Comparison of ENCODE assay signal across 8 mouse cellular contexts in the genomic region with DNA sequence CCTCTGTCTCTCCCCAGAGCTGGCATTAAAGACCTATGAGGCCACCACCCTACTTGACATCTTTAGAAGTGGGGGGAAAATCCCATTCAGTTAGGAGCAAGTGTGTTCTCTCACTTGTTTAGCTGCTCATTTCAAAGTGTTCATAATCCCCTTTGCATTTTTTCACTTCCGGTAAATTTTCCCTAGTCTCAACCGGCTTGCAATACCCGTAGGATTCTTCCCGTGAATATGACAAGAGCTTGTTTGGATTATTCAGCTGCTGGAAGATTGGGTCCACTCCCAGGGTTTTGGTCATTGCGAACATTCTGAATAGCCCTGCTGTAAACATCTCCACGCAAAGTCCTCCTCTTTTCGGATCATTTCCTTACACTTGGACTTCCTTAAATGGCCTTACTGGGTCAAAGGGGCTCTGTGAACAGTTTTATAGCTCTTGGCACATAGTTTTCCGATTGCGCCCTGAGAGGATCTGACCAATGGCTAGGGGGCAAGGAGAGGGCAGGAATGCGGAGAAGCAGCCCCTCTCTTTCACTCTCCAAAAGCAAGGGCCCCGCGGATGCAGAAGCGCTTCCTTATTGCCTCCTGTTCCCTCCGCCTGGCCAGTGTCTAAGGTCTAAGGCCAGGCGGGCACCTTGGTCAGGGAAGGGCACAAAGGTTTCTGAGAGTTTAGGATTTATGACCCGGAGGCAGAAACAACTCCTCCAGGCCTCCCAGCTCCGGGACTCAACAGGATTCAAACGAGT. TPM values are rescaled to one million over a fixed set of nuclear protein-coding genes. Genes with fewer than 3 reads are reported as not detected.
DNase-seq lines count a peak whose midpoint lies in the region; ATAC-seq and TF ChIP-seq lines count a peak whose summit lies in the region.

No protein-coding gene starts in this region.

- ATAC-seq in erythroblast, adult 5-6 weeks (replicated peaks; ENCODE audit: low FRiP score, poor library complexity, severe bottlenecking), result no peak
- no peak for ATAC-seq in forebrain, embryonic 15.5 days (replicated peaks)
- ATAC-seq in limb, embryonic 15.5 days (ENCODE audit: insufficient number of reproducible peaks, low FRiP score, low TSS enrichment, low read depth), result no peak

- no peak for DNase-seq in cerebellum, postnatal 36 days
- DNase-seq in adrenal gland, adult 18-20 months (ENCODE audit: low spot score in 2 of 2), result no peak

- H3K36me3 ChIP-seq in erythroblast, embryonic 14.5 days (ENCODE audit: control insufficient read depth), result no peaks in the 10 kb centered on the region; the same call in 1 of the 2 replicates
- no peaks in the 10 kb centered on the region for H3K36me3 ChIP-seq in E14TG2a.4 (ENCODE audit: insufficient read depth, low read length)
- no peaks in the 10 kb centered on the region for H3K36me3 ChIP-seq in forebrain, embryonic 15.5 days
- H3K36me3 ChIP-seq in limb, embryonic 15.5 days, result no peaks in the 10 kb centered on the region
- H3K36me3 ChIP-seq in myocyte (ENCODE audit: control insufficient read depth, insufficient read depth), result no peaks in the 10 kb centered on the region

- H3K4me1 ChIP-seq in erythroblast, embryonic 14.5 days (ENCODE audit: control insufficient read depth), result peaks cover 42% of the 10 kb centered on the region
- peaks cover 47% of the 10 kb centered on the region for H3K4me1 ChIP-seq in E14TG2a.4 (replicated peaks; ENCODE audit: low read depth, low read length)
- H3K4me1 ChIP-seq in forebrain, embryonic 15.5 days, result peaks cover 36% of the 10 kb centered on the region
- H3K4me1 ChIP-seq in limb, embryonic 15.5 days, result peaks cover 19% of the 10 kb centered on the region

- H3K27me3 ChIP-seq in erythroblast, embryonic 14.5 days (ENCODE audit: control insufficient read depth), result peaks cover 18% of the 10 kb centered on the region
- peaks cover 19% of the 10 kb centered on the region for H3K27me3 ChIP-seq in E14TG2a.4 (ENCODE audit: insufficient read depth, low read length)
- H3K27me3 ChIP-seq in forebrain, embryonic 15.5 days, result no peaks in the 10 kb centered on the region
- H3K27me3 ChIP-seq in limb, embryonic 15.5 days, result no peaks in the 10 kb centered on the region
- H3K27me3 ChIP-seq in myocyte (ENCODE audit: control insufficient read depth, insufficient read depth, insufficient read length), result no peaks in the 10 kb centered on the region

- peak overlapping the region; percentile 91 for H3K9ac ChIP-seq in forebrain, embryonic 15.5 days (replicated peaks)
- peak overlapping the region; percentile 85 for H3K9ac ChIP-seq in limb, embryonic 15.5 days

- H3ac ChIP-seq in myocyte (ENCODE audit: control insufficient read depth, insufficient read length), result peak overlapping the region; percentile 91

- H3K4me3 ChIP-seq in erythroblast, embryonic 14.5 days (replicated peaks), result peak overlapping the region; percentile 85
- H3K4me3 ChIP-seq in E14TG2a.4 (replicated peaks; ENCODE audit: low read length) (peak overlapping the region; percentile 90), myocyte (peak overlapping the region; percentile 84)
- peak overlapping the region; percentile 76 for H3K4me3 ChIP-seq in forebrain, embryonic 15.5 days
- peak overlapping the region; percentile 92 for H3K4me3 ChIP-seq in limb, embryonic 15.5 days

- peak overlapping the region; percentile 96 for H3K27ac ChIP-seq in forebrain, embryonic 15.5 days (replicated peaks)
- peak overlapping the region; percentile 96 for H3K27ac ChIP-seq in limb, embryonic 15.5 days

- no peaks in the 10 kb centered on the region for H3K9me3 ChIP-seq in erythroblast, embryonic 14.5 days (ENCODE audit: control insufficient read depth, low read length)
- H3K9me3 ChIP-seq in E14TG2a.4 (ENCODE audit: low read length), result no peaks in the 10 kb centered on the region
- H3K9me3 ChIP-seq in forebrain, embryonic 15.5 days, result no peaks in the 10 kb centered on the region
- no peaks in the 10 kb centered on the region for H3K9me3 ChIP-seq in limb, embryonic 15.5 days

- H3K4me2 ChIP-seq in forebrain, embryonic 15.5 days (replicated peaks), result peak overlapping the region; percentile 84
- H3K4me2 ChIP-seq in limb, embryonic 15.5 days, result peak overlapping the region; percentile 80
- H3K4me2 ChIP-seq in myocyte (ENCODE audit: low read depth), result peak overlapping the region; percentile 99

- no peak for TF ChIP-seq CTCF in E14TG2a.4 (conservative IDR thresholded peaks at IDR 0.05; ENCODE audit: low read length)

- peaks cover 38% of the 10 kb centered on the region for H3K79me2 ChIP-seq in myocyte (ENCODE audit: control insufficient read depth, insufficient read depth)

- no peak for TF ChIP-seq POLR2A in myocyte (IDR thresholded peaks at IDR 0.05; ENCODE audit: insufficient read length, low read depth)

- 5% methylated on average over 18 of the region's 18 CpGs for WGBS in forebrain, embryonic 15.5 days
- WGBS in limb, embryonic 15.5 days, result 4% methylated on average over 18 of the region's 18 CpGs

TF ChIP-seq in myocyte, 11 proteins besides CTCF, POLR2A, EP300 and RAD21:
- TF ChIP-seq SRF (IDR thresholded peaks at IDR 0.05; ENCODE audit: control insufficient read depth, insufficient read length, low read depth) (peak; percentile 72), MYOG (IDR thresholded peaks at IDR 0.05; ENCODE audit: control insufficient read depth in 1 of 3, insufficient read depth in 1 of 3, insufficient read length in 2 of 3, low read depth in 2 of 3) (no peak)

RNA-seq across cellular contexts. Expression of a gene that starts 0.9 kb away (rescaled TPM):
- 0.10 and 0.12 TPM in 2 replicates for polyA plus RNA-seq in erythroblast, embryonic 14.5 days (2012)
- 15.5 and 21.9 TPM in 2 replicates for total RNA-seq in erythroblast, adult 5-6 weeks (2015; ENCODE audit: low replicate concordance)
- total RNA-seq in erythroblast, adult 5-6 weeks (2017; ENCODE audit: low replicate concordance), result 21.3 and 24.2 TPM in 2 replicates
- 15.1 and 16.9 TPM in 2 replicates for polyA plus RNA-seq in forebrain, embryonic 15.5 days (2015; fragmentation: Nextera tagmentation; extraction: Ambion mirVana)
- 15.0 and 15.6 TPM in 2 replicates for polyA plus RNA-seq in limb, embryonic 15.5 days (2015; fragmentation: Nextera tagmentation; extraction: Ambion mirVana)
- 14.4 TPM for polyA plus RNA-seq in myocyte (2012; fragmentation: generic; extraction: Trizol)
- 10 to 100 TPM; 71.8 to 77.7 TPM for total RNA-seq in adrenal gland, adult 18-20 months (2021)

Comparison
In these comparisons a context has a peak if more than half of its experiments do, and no peak if none do; other contexts are left out.
1. RNA of a gene that starts 0.9 kb away (polyA plus RNA-seq): 15.1 to 16.9 TPM in forebrain, embryonic 15.5 days, 15.0 to 15.6 TPM in limb, embryonic 15.5 days and 14.4 TPM in myocyte (single experiment); 0.10 to 0.12 TPM in erythroblast, embryonic 14.5 days; every median in the first group is over 10 times any median in the second.
2. Peak in every context shown above with its lines, with median percentiles within 50 percentile points of each other: H3K4me3 ChIP-seq and H3K4me2 ChIP-seq.